In genomic region chr9:78046755-78047154, GRCm38 (mm10) we compare ENCODE assay signal across 10 mouse cellular contexts. TPM values are rescaled to one million over a fixed set of nuclear protein-coding genes. Genes with fewer than 3 reads are reported as not detected.
DNase-seq lines count a peak whose midpoint lies in the region; ATAC-seq and TF ChIP-seq lines count a peak whose summit lies in the region.
"Had no signal": no experiment of that assay in that cellular context is flagged by ENCODE, and none has a peak within 500 bp of the region (broad histone marks: within the 10 kb centered on the region; RNA-seq: fewer than 3 reads in every experiment).

No protein-coding gene starts in this region.

- no peak for TF ChIP-seq POLR2A in lung, adult 2 months (IDR thresholded peaks at IDR 0.05; ENCODE audit: borderline replicate concordance, extremely low read depth, low read depth, low read length)
- no peak for TF ChIP-seq POLR2A in cerebellum, adult 2 months (IDR thresholded peaks at IDR 0.05; ENCODE audit: borderline replicate concordance, insufficient read depth, low read length)

- no peaks in the 10 kb centered on the region for H3K4me1 ChIP-seq in lung, adult 2 months (ENCODE audit: control insufficient read depth, insufficient read depth, low read length)
- no peaks in the 10 kb centered on the region for H3K4me1 ChIP-seq in midbrain, embryonic 11.5 days (ENCODE audit: control insufficient read depth, insufficient read depth, low read length)
- no peaks in the 10 kb centered on the region for H3K4me1 ChIP-seq in cerebellum, adult 2 months (ENCODE audit: control insufficient read depth, insufficient read depth, low read length)

- no peak overlapping the region for H3K4me2 ChIP-seq in midbrain, embryonic 11.5 days

- 54% methylated on average over 20 of the region's 20 CpGs for WGBS in lung, adult 2 months
- WGBS in midbrain, embryonic 11.5 days = 61% methylated on average over 20 of the region's 20 CpGs
- 63% methylated on average over 20 of the region's 20 CpGs for WGBS in cerebellum, adult 2 months

- intact Hi-C loops in left cerebral cortex, postnatal 10 days (cut with DNase I) = no loop called here

- no peaks in the 10 kb centered on the region for H3K36me3 ChIP-seq in midbrain, embryonic 11.5 days (ENCODE audit: control insufficient read depth, insufficient read depth, low read length)

- H3K9me3 ChIP-seq in midbrain, embryonic 11.5 days (ENCODE audit: control insufficient read depth, low read length) = no peaks in the 10 kb centered on the region

- no peak for ATAC-seq in midbrain, embryonic 11.5 days (ENCODE audit: low FRiP score)

- H3K9ac ChIP-seq in midbrain, embryonic 11.5 days (ENCODE audit: low read length) = no peak overlapping the region

- no peaks in the 10 kb centered on the region for H3K27me3 ChIP-seq in midbrain, embryonic 11.5 days (ENCODE audit: control insufficient read depth, insufficient read depth, low read length)
- no peaks in the 10 kb centered on the region for H3K27me3 ChIP-seq in cerebellum, adult 2 months (ENCODE audit: control insufficient read depth, insufficient read depth, low read length)

- no peak overlapping the region for H3K27ac ChIP-seq in midbrain, embryonic 11.5 days (ENCODE audit: low read depth, low read length)
- H3K27ac ChIP-seq in cerebellum, adult 2 months (ENCODE audit: insufficient read depth, low read length) = no peak overlapping the region
- H3K27ac ChIP-seq: macrophage had no signal

- no peak for TF ChIP-seq CTCF in lung, adult 2 months (IDR thresholded peaks at IDR 0.05; ENCODE audit: insufficient read depth, low read length)
- TF ChIP-seq CTCF in cerebellum, adult 2 months (IDR thresholded peaks at IDR 0.05; ENCODE audit: borderline replicate concordance, insufficient read depth, low read depth, low read length) = no peak

- DNase-seq in adrenal gland, postnatal 10 days = peak; percentile 21
- no peak for DNase-seq in adrenal gland, postnatal 25 days
- peak; percentile 8 for DNase-seq in urinary bladder, postnatal 14 days (ENCODE audit: low spot score)
- no peak for DNase-seq in urinary bladder, adult 18-20 months (ENCODE audit: low spot score in 2 of 2)
- DNase-seq in lung, adult 2 months = peak; percentile 23
- DNase-seq in midbrain, embryonic 11.5 days (ENCODE audit: low spot score, missing footprints) = no peak
- DNase-seq in left cerebral cortex, postnatal 10 days (ENCODE audit: extremely low spot score in 1 of 2, low spot score in 2 of 2) = no peak
- no peak for DNase-seq in cerebellum, adult 2 months

- no peak overlapping the region for H3K4me3 ChIP-seq in lung, adult 2 months (replicated peaks; ENCODE audit: extremely low read depth, low read depth, low read length)
- H3K4me3 ChIP-seq in midbrain, embryonic 11.5 days (ENCODE audit: low read depth, low read length) = no peak overlapping the region
- no peak overlapping the region for H3K4me3 ChIP-seq in cerebellum, adult 2 months (replicated peaks; ENCODE audit: insufficient read depth, low read depth, low read length)

RNA-seq across cellular contexts. Expression of gene Gcm1, which starts 5.0 kb away (rescaled TPM):
- total RNA-seq in adrenal gland, postnatal 10 days (2021) = not detected
- not detected in 2 replicates for total RNA-seq in adrenal gland, postnatal 25 days (2021)
- not detected in 2 replicates for polyA plus RNA-seq in lung, adult 2 months (2012; rRNA removed)
- polyA plus RNA-seq in midbrain, embryonic 11.5 days (2014; fragmentation: Nextera tagmentation; extraction: Ambion mirVana) = 0.10 and 0.12 TPM in 2 replicates
- total RNA-seq in left cerebral cortex, postnatal 10 days (2021) = not detected
- polyA plus RNA-seq in cerebellum, adult 2 months (2012; rRNA removed) = not detected in 2 replicates
- polyA plus RNA-seq: gonadal fat pad, adult 2 months; macrophage had no signal

Comparison
In these comparisons a context has a peak if more than half of its experiments do, and no peak if none do; other contexts are left out.
1. DNase-seq: peak in adrenal gland, postnatal 10 days (single experiment), urinary bladder, postnatal 14 days (single experiment) and lung, adult 2 months (single experiment); none in adrenal gland, postnatal 25 days (single experiment), urinary bladder, adult 18-20 months (0 of 2), midbrain, embryonic 11.5 days (single experiment), left cerebral cortex, postnatal 10 days (0 of 2) and cerebellum, adult 2 months (0 of 2).